Mouse (Mus musculus): ENCODE results near the gene Gm1043.

Gene Gm1043

GRCm38 (mm10) chr5:37242360-37243168 is 157.4 kb downstream of the Gm1043 start:
- no peak for DNase-seq (ENCODE audit: extremely low spot score, low read depth, low spot score)

- no peak for DNase-seq (ENCODE audit: extremely low spot score, low read depth, low spot score)
Observed at GRCm38 (mm10) chr5:37243169-37243886, 158.2 kb downstream of the Gm1043 start.

GRCm38 (mm10) chr5:37244161-37244560 is 159.0 kb downstream of the Gm1043 start:
- no peak for DNase-seq (ENCODE audit: extremely low spot score, low read depth, low spot score)

- DNase-seq (ENCODE audit: extremely low spot score, low read depth, low spot score): no peak
Observed at GRCm38 (mm10) chr5:37244666-37245242, 159.6 kb downstream of the Gm1043 start.

- no peak for DNase-seq (ENCODE audit: extremely low spot score, low read depth, low spot score)
Observed at GRCm38 (mm10) chr5:37245651-37246050, 160.5 kb downstream of the Gm1043 start.

- DNase-seq (ENCODE audit: extremely low spot score, low read depth, low spot score): no peak
Observed at GRCm38 (mm10) chr5:37246138-37246910, 161.2 kb downstream of the Gm1043 start.

- no peak for DNase-seq (ENCODE audit: extremely low spot score, low read depth, low spot score)
Observed at GRCm38 (mm10) chr5:37247456-37247855, 162.3 kb downstream of the Gm1043 start.

- DNase-seq (ENCODE audit: extremely low spot score, low read depth, low spot score): no peak
Observed at GRCm38 (mm10) chr5:37248870-37249269, 163.7 kb downstream of the Gm1043 start.

- no peak for DNase-seq (ENCODE audit: extremely low spot score, low read depth, low spot score)
Observed at GRCm38 (mm10) chr5:37251596-37251995, 166.4 kb downstream of the Gm1043 start.

GRCm38 (mm10) chr5:37252101-37252804 is 167.1 kb downstream of the Gm1043 start:
- no peak for DNase-seq (ENCODE audit: extremely low spot score, low read depth, low spot score)

GRCm38 (mm10) chr5:37254523-37254922 is 169.4 kb downstream of the Gm1043 start:
- DNase-seq (ENCODE audit: extremely low spot score, low read depth, low spot score): no peak

GRCm38 (mm10) chr5:37256823-37257222 is 171.7 kb downstream of the Gm1043 start:
- no peak for DNase-seq (ENCODE audit: extremely low spot score, low read depth, low spot score)

GRCm38 (mm10) chr5:37257243-37257642 is 172.1 kb downstream of the Gm1043 start:
- no peak for DNase-seq (ENCODE audit: extremely low spot score, low read depth, low spot score)

- DNase-seq (ENCODE audit: extremely low spot score, low read depth, low spot score): no peak
Observed at GRCm38 (mm10) chr5:37261734-37262133, 176.6 kb downstream of the Gm1043 start.

GRCm38 (mm10) chr5:37263816-37264215 is 178.6 kb downstream of the Gm1043 start:
- no peak for DNase-seq (ENCODE audit: extremely low spot score, low read depth, low spot score)

All from hindlimb bud, embryonic 11.5 days (tissue).